ENCODE assay signal across 19 mouse cellular contexts in genomic region chr11:105385266-105385665, GRCm38 (mm10).
DNase-seq lines count a peak whose midpoint lies in the region; ATAC-seq lines count a peak whose summit lies in the region.
"Had no signal": no experiment of that assay in that cellular context is flagged by ENCODE, and none has a peak within 500 bp of the region (broad histone marks: within the 10 kb centered on the region; RNA-seq: fewer than 3 reads in every experiment).

No protein-coding gene starts in this region.

- peak; percentile 72 for ATAC-seq in frontal cortex, adult (ENCODE audit: low TSS enrichment)
- ATAC-seq: forebrain, embryonic 16.5 days; midbrain, embryonic 15.5 days; Patski had no signal

- no peak for DNase-seq in frontal cortex, postnatal 10 days (ENCODE audit: low spot score in 2 of 2)
- DNase-seq in right cerebral cortex, adult 2 months (ENCODE audit: low spot score in 2 of 2): peak; percentile 78 to 79
- no peak for DNase-seq in right cerebral cortex, postnatal 10 days (ENCODE audit: low spot score in 2 of 2)
- peak; percentile 54 to 75 for DNase-seq in left cerebral cortex, postnatal 36 days (ENCODE audit: low spot score in 2 of 2)
- DNase-seq in telencephalon, adult 2 months (ENCODE audit: low read depth, low spot score): peak; percentile 78
- no peak for DNase-seq in spleen, postnatal 36 days (ENCODE audit: low spot score in 2 of 2)
- DNase-seq in gastrocnemius, adult 18-20 months (ENCODE audit: low spot score): no peak
- DNase-seq: adrenal gland, postnatal 25 days; cerebellum, adult 18-20 months; cerebellum, postnatal 10 days; heart, postnatal 14 days; kidney, adult 18-20 months; kidney, postnatal 25 days; lung, adult 2 months; lung, postnatal 10 days had no signal

- intact Hi-C loops in left cerebral cortex, postnatal 36 days (cut with DNase I): loop anchor here (1.0 kb wide), 1 partner anchor 35 kb away; no protein-coding TSS in a partner anchor

Comparison
In these comparisons a context has a peak if more than half of its experiments do, and no peak if none do; other contexts are left out.
1. DNase-seq: peak in right cerebral cortex, adult 2 months (2 of 2), left cerebral cortex, postnatal 36 days (2 of 2) and telencephalon, adult 2 months (single experiment); none in frontal cortex, postnatal 10 days (0 of 2), right cerebral cortex, postnatal 10 days (0 of 2), spleen, postnatal 36 days (0 of 2) and gastrocnemius, adult 18-20 months (single experiment).